Mouse (Mus musculus) heart, postnatal 0 days (tissue): ENCODE results near the gene Arl6ip5. TPM values are rescaled to one million over a fixed set of nuclear protein-coding genes. Genes with fewer than 3 reads are reported as not detected.
A peak's percentile ranks its signal among the peaks of the same experiment; 100 is the strongest.

Experiments
- ATAC-seq: fragments of 200-750 bp; cut with Nextera tagmentation; 2 replicates; pipeline ENCODE4 v1.8.0; 2017; ENCODE audit warnings: low read depth, moderate number of reproducible peaks, moderate library complexity; ENCODE audit not compliant: insufficient read depth
- DNase-seq: peaks from one replicate; pipeline ENCODE4 v3.0.0-alpha.2; 2016; ENCODE audit warnings: low spot score
- H3K27ac ChIP-seq: fragments of 300-500 bp; sonication (generic); 2 replicates; pipeline ENCODE4 v1.5.1; 2014; ENCODE audit warnings: low read depth, mild to moderate bottlenecking
- H3K27me3 ChIP-seq: fragments of 300-500 bp; sonication (generic); 2 replicates; pipeline ENCODE4 v1.6.1; 2014; ENCODE audit warnings: low read length, mixed read lengths; ENCODE audit not compliant: control insufficient read depth, insufficient read depth
- H3K36me3 ChIP-seq: fragments of 300-500 bp; sonication (generic); replicated peaks from 2 replicates; pipeline ENCODE4 v1.6.1; 2014; ENCODE audit warnings: low read length, mixed read lengths; ENCODE audit not compliant: control insufficient read depth, insufficient read depth
- H3K4me1 ChIP-seq: fragments of 300-500 bp; sonication (generic); 2 replicates; pipeline ENCODE4 v1.6.1; 2014; ENCODE audit warnings: antibody characterized with exemption; ENCODE audit not compliant: control insufficient read depth, insufficient read depth
- H3K4me2 ChIP-seq: fragments of 300-500 bp; sonication (generic); 2 replicates; pipeline ENCODE4 v1.6.1; 2014; ENCODE audit warnings: low read depth, mild to moderate bottlenecking, low read length, moderate library complexity
- H3K4me3 ChIP-seq: fragments of 300-500 bp; sonication (generic); 2 replicates; pipeline ENCODE4 v1.5.1; 2014; ENCODE audit warnings: low read depth, low read length
- H3K9ac ChIP-seq: fragments of 300-500 bp; sonication (generic); replicated peaks from 2 replicates; pipeline ENCODE4 v1.6.1; 2014; ENCODE audit warnings: low read depth, low read length, mixed read lengths
- H3K9me3 ChIP-seq: fragments of 300-500 bp; sonication (generic); replicated peaks from 2 replicates; pipeline ENCODE4 v1.6.1; 2016; ENCODE audit warnings: low read length; ENCODE audit not compliant: control insufficient read depth
- CTCF ChIP-seq: IDR thresholded peaks from 2 replicates; pipeline ENCODE4 v1.5.1; 2016; ENCODE audit warnings: antibody characterized with exemption, control low read depth, low read depth
- EP300 ChIP-seq: IDR thresholded peaks from 2 replicates; pipeline ENCODE4 v1.6.1; 2016; ENCODE audit warnings: antibody characterized with exemption, low read depth
- whole genome bisulfite sequencing: fragments of 180-500 bp; shearing (Covaris S2); extraction: QIAGEN DNeasy Blood & Tissue Kit; methylation state at CpG from one replicate; pipeline ENCODE4 v1.1.7; 2014; 5-methylcytosine and 5-hydroxymethylcytosine counted together
- polyA plus RNA-seq: library from polyadenylated mRNA; unstranded; fragments of >200 nt; fragmentation: Nextera tagmentation; extraction: Ambion mirVana; gene quantifications from 2 replicates; pipeline ENCODE4 v1.2.1, GENCODE M21; 2015
- total RNA-seq: library from RNA; depleted of rRNA; stranded (reverse); fragments of >200 nt; gene quantifications from 2 replicates; pipeline ENCODE4 v1.2.3, GENCODE M21; 2014; ENCODE audit warnings: low replicate concordance

Gene Arl6ip5
- total and polyA plus RNA-seq, 2 experiments from 2014 or later: 83.7 to 103 TPM

DNA sequence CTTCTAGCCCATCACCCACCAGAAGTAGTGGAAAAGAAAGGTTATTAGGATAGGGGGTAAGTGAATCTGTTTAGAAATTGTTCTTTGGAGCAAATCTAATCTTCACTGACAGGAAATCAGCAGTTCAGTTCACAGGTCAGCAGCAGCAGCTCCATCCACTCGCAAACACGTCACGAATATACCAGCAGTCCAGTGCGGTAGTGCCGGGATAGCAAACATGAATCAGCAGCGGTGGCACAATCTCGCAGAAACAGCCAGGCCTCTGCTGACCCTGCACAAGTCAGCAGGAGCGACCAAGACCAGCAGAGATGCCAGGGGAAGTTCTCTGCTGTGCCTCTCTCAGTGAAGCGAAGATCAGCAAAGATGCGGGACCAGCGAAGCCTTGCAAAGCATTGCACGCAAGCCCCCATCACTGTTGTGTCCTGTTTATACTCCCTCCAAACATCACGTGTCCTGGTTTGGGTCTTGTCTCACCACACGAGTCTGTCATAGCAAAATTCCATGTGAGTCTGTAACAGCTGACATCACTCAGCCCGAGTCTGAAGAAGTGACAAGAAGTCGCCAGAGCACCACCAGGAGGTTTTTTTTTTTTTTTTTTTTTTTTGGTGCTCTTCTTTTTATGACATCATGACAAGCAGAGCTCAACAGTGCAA is 62.7 kb downstream of the Arl6ip5 start:
- no peak overlapping the region for H3K9ac ChIP-seq
- H3K4me1 ChIP-seq: peaks cover 18% of the 10 kb centered on the region
- no peak for ATAC-seq
- no peak overlapping the region for H3K4me3 ChIP-seq
- DNase-seq: no peak
- H3K4me2 ChIP-seq: no peak overlapping the region
- H3K9me3 ChIP-seq: no peaks in the 10 kb centered on the region
- H3K27ac ChIP-seq: no peak overlapping the region
- 67% methylated on average over 16 of the region's 16 CpGs for WGBS
- TF ChIP-seq EP300 (no peak), CTCF (no peak)
- H3K36me3 ChIP-seq: no peaks in the 10 kb centered on the region
- H3K27me3 ChIP-seq: no peaks in the 10 kb centered on the region

DNA sequence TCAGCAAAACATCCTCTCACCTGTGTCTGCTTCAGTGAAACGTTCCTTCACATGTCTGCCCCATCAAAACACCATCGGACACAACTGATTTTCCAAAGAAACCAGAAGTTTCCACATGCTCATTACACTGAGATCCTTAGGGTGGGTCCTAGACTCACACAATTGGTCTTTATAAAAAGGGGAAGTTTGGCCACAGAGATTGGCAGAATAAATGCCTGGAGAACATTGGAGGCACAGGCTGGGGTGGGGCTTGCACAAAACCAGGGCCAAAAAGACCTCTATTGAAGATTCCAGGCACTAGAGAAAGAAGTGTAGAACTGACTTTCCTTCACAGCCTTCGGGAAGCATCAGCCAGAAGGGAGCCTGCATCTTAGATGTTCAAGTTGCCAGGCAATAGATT is 63.3 kb downstream of the Arl6ip5 start:
- TF ChIP-seq EP300: no peak
- no peak for TF ChIP-seq CTCF

DNA sequence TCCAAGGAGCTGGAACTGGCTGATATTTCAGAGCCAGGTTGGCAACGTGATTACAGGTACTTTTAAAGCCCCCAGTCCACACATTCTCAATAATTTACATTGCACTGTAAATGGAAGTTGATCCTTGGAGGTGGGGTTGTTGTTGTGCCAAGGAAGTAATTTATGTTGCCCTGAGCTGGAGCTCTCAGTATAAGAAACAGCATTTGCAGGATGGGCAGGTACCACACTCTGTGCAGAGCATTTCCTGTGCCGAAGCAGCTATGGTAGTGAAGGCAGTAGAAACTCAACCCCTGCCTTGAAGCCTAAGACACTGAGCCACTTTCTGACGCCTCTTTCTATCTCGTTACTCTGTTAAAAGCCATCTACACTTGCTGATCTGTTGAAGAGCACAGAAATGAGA is 65.3 kb downstream of the Arl6ip5 start:
- no peak overlapping the region for H3K4me2 ChIP-seq
- no peak overlapping the region for H3K9ac ChIP-seq
- WGBS: 54% methylated on average over 4 of the region's 4 CpGs
- TF ChIP-seq CTCF (no peak), EP300 (no peak)
- H3K4me1 ChIP-seq: peaks cover 18% of the 10 kb centered on the region
- no peaks in the 10 kb centered on the region for H3K27me3 ChIP-seq
- no peaks in the 10 kb centered on the region for H3K9me3 ChIP-seq
- DNase-seq (no peak), ATAC-seq (no peak)
- no peak overlapping the region for H3K27ac ChIP-seq
- H3K36me3 ChIP-seq: no peaks in the 10 kb centered on the region
- H3K4me3 ChIP-seq: no peak overlapping the region

More for the DNA sequence above, 63.3 kb downstream of the Arl6ip5 start:
- no peak overlapping the region for H3K9ac ChIP-seq
- no peaks in the 10 kb centered on the region for H3K27me3 ChIP-seq
- no peak overlapping the region for H3K4me2 ChIP-seq
- no peak for ATAC-seq
- H3K4me3 ChIP-seq: no peak overlapping the region
- H3K36me3 ChIP-seq: no peaks in the 10 kb centered on the region
- DNase-seq: no peak
- H3K9me3 ChIP-seq: no peaks in the 10 kb centered on the region
- H3K27ac ChIP-seq: no peak overlapping the region
- WGBS: 79% methylated on average over 3 of the region's 3 CpGs
- H3K4me1 ChIP-seq: peaks cover 23% of the 10 kb centered on the region

DNA sequence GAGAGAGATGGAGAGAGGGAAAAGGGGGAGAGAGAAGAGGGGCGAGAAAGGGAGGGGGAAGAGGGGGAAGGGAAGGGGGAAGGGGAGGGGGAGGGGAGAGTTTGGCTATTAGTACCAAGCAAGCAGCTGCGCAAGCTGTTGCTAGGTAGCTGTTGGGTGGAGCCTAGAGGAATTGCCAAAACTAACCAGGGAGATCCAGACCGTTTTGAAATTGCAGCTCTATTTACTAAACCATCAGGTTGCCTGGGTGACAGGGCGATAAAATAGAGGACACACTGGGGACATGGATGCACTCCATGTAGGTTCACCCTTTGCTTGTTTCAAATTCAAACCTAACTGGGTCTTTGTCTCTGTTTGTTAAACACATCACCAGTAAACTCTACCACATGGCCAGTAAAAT is 65.9 kb downstream of the Arl6ip5 start:
- Histone ChIP-seq H3K9ac (no peak overlapping the region), H3K4me1 (peaks cover 18% of the 10 kb centered on the region), H3K27ac (no peak overlapping the region), H3K36me3 (no peaks in the 10 kb centered on the region), H3K4me2 (no peak overlapping the region), H3K27me3 (no peaks in the 10 kb centered on the region), H3K9me3 (no peaks in the 10 kb centered on the region), H3K4me3 (no peak overlapping the region)
- no peak for ATAC-seq
- DNase-seq: no peak
- 35% methylated on average over 4 of the region's 4 CpGs for WGBS
- TF ChIP-seq EP300 (no peak), CTCF (no peak)

DNA sequence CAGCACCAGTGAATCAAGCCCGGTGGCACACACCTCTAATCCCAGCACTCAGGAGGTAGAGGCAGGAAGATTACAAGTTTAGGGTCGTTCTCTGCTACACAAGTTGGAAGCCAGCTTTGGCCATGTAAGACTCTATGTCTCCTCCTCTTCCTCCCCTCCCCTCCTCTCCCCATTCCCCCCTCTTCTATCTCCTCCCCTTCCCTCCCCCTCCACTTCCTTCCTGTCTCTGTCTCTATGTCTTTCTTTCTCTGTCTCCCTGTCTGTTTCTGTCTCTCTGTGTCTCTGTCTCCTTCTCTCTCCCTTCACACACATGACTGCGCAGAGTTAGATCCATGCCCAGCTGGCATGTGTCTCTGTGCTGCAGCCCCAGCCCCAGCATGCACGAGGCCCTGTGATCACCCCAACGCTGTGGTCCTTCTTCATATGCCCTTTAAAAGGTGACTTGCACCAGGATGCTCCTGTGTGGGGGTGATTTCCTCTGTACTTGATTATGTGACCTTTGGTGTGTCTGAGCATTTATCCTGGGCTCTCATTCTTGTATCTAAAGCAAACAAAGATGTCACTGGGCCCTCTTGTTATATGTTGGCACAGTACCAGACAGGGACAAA is 66.5 kb downstream of the Arl6ip5 start:
- ATAC-seq: no peak

More for the DNA sequence above, 66.5 kb downstream of the Arl6ip5 start:
- TF ChIP-seq EP300: no peak
- TF ChIP-seq CTCF: no peak
- no peaks in the 10 kb centered on the region for H3K36me3 ChIP-seq
- H3K9me3 ChIP-seq: no peaks in the 10 kb centered on the region
- H3K4me1 ChIP-seq: peaks cover 18% of the 10 kb centered on the region
- H3K4me2 ChIP-seq: no peak overlapping the region
- H3K9ac ChIP-seq: no peak overlapping the region
- WGBS: 59% methylated on average over 5 of the region's 5 CpGs
- H3K4me3 ChIP-seq: no peak overlapping the region
- no peaks in the 10 kb centered on the region for H3K27me3 ChIP-seq
- no peak for DNase-seq
- H3K27ac ChIP-seq: peak overlapping the region; percentile 30; the same call in 1 of the 2 replicates
